Mouse (Mus musculus) Patski (cell line): Measurements from ENCODE around the gene Ipo4. TPM values are rescaled to one million over a fixed set of nuclear protein-coding genes. Genes with fewer than 3 reads are reported as not detected.

Experiments
- ATAC-seq: fragments of 100-300 bp; one replicate; pipeline ENCODE4 v1.8.0; 2021
- CTCF ChIA-PET: fragments of 350-600 bp; sonication (Branson Sonifier 250); formaldehyde crosslinking; loops from one replicate; lab custom pipeline; 2022; ENCODE audit warnings: inconsistent platforms; lab: Charles Lee
- POLR2A ChIA-PET: fragments of 350-600 bp; sonication (Branson Sonifier 250); formaldehyde crosslinking; loops from one replicate; lab custom pipeline; 2022; ENCODE audit warnings: antibody characterized with exemption, inconsistent platforms; lab: Charles Lee
- DNase-seq: peaks from one replicate; pipeline ENCODE4 v3.0.0-alpha.2; 2011; ENCODE audit warnings: low read depth, low spot score
- H3K27me3 ChIP-seq: fragments of 371-371 bp; one replicate; pipeline ENCODE4 v1.5.1; 2021
- CTCF ChIP-seq: fragments of 100-300 bp; IDR thresholded peaks from one replicate; pipeline ENCODE4 v1.5.1; 2021
- in situ Hi-C: fragments of 300-500 bp; cut with MboI; formaldehyde crosslinking; loops from 3 replicates; pipeline ENCODE4 v1.11.1; 2018; ENCODE audit warnings: low pct_unique_long_range_greater_than_20kb, mixed read lengths
- polyA plus RNA-seq: library from polyadenylated mRNA; unstranded; gene quantifications from one replicate; pipeline ENCODE4 v1.2.3, GENCODE M21; 2021

Gene Ipo4
- polyA plus RNA-seq, 1 experiment from 2014 or later, result 116 TPM

GRCm38 (mm10) chr14:55637795-55638194, 2.0 kb upstream of the Ipo4 start, which contains the start of gene Gm49378:
Gm49378 (minus strand) TSS chr14:55637895.
- no peaks in the 10 kb centered on the region for H3K27me3 ChIP-seq
- DNase-seq (no peak), ATAC-seq (no peak)
- ChIA-PET CTCF (no interaction called here), POLR2A (no interaction called here)
- in situ Hi-C loops, result no loop called here
- TF ChIP-seq CTCF, result no peak

- in situ Hi-C loops, result no loop called here
- peak; percentile 27 for ATAC-seq
- H3K27me3 ChIP-seq, result no peaks in the 10 kb centered on the region
- POLR2A ChIA-PET, result interaction anchor here (0.6 to 1.3 kb wide), 3 partner anchors 11 to 111 kb away, joined by 3 to 4 read pairs (median 4); partner anchors contain the start of gene Mdp1
- TF ChIP-seq CTCF, result no peak
- CTCF ChIA-PET, result interaction anchor here (0.9 kb wide), 1 partner anchor 9 kb away, joined by 3 read pairs; no protein-coding TSS in a partner anchor
- no peak for DNase-seq
These were observed 759 bp downstream of the Ipo4 start for GRCm38 (mm10) chr14:55634874-55635522.

- CTCF ChIA-PET, result interaction anchor here (1.0 kb wide), 1 partner anchor 8 kb away, joined by 3 read pairs; no protein-coding TSS in a partner anchor
- no peak for TF ChIP-seq CTCF
- no peak for ATAC-seq
- POLR2A ChIA-PET, result no interaction called here
- no peak for DNase-seq
- no peaks in the 10 kb centered on the region for H3K27me3 ChIP-seq
- in situ Hi-C loops, result no loop called here
These were observed 6.4 kb downstream of the Ipo4 start for GRCm38 (mm10) chr14:55629312-55629711.

GRCm38 (mm10) chr14:55628077-55628827, 7.5 kb downstream of the Ipo4 start:
- in situ Hi-C loops, result no loop called here
- ChIA-PET CTCF (interaction anchor here (1.1 kb wide), 1 partner anchor 38 kb away, joined by 3 read pairs; the partner anchor contains the start of gene Psme2), POLR2A (no interaction called here)
- no peaks in the 10 kb centered on the region for H3K27me3 ChIP-seq
- no peak for DNase-seq
- no peak for TF ChIP-seq CTCF
- ATAC-seq, result no peak

GRCm38 (mm10) chr14:55618486-55619195, 17.1 kb downstream of the Ipo4 start:
- in situ Hi-C loops, result loop anchor here (10.0 kb wide), 1 partner anchor 124 kb away; the partner anchor contains the start of gene Carmil3
- no peaks in the 10 kb centered on the region for H3K27me3 ChIP-seq
- ATAC-seq (no peak), DNase-seq (no peak)
- POLR2A ChIA-PET, result interaction anchor here (0.6 kb wide), 1 partner anchor 242 kb away, joined by 3 read pairs; no protein-coding TSS in a partner anchor
- TF ChIP-seq CTCF, result no peak
- CTCF ChIA-PET, result no interaction called here

- ChIA-PET POLR2A (no interaction called here), CTCF (no interaction called here)
- no peak for DNase-seq
- in situ Hi-C loops, result loop anchor here (10.0 kb wide), 1 partner anchor 123 kb away; the partner anchor contains the start of gene Carmil3
- no peak for ATAC-seq
- no peak for TF ChIP-seq CTCF
- no peaks in the 10 kb centered on the region for H3K27me3 ChIP-seq
These were observed 17.9 kb downstream of the Ipo4 start, which contains the start of gene Rec8 for GRCm38 (mm10) chr14:55617822-55618221. Rec8 (plus strand) TSS chr14:55618037.

GRCm38 (mm10) chr14:55616844-55617243, 18.9 kb downstream of the Ipo4 start:
- in situ Hi-C loops, result loop anchor here (10.0 kb wide), 1 partner anchor 122 kb away; the partner anchor contains the start of gene Carmil3
- no peak for TF ChIP-seq CTCF
- CTCF ChIA-PET, result no interaction called here
- H3K27me3 ChIP-seq, result no peaks in the 10 kb centered on the region
- DNase-seq, result no peak
- POLR2A ChIA-PET, result no interaction called here
- ATAC-seq, result no peak

GRCm38 (mm10) chr14:55615876-55616275, 19.9 kb downstream of the Ipo4 start:
- POLR2A ChIA-PET, result interaction anchor here (0.6 to 0.7 kb wide), 3 partner anchors 24 to 848 kb away, joined by 3 to 5 read pairs (median 3); no protein-coding TSS in a partner anchor
- in situ Hi-C loops, result loop anchor here (10.0 kb wide), 1 partner anchor 121 kb away; the partner anchor contains the start of gene Carmil3

GRCm38 (mm10) chr14:55614565-55615178, 21.1 kb downstream of the Ipo4 start:
- no peaks in the 10 kb centered on the region for H3K27me3 ChIP-seq
- in situ Hi-C loops, result loop anchor here (10.0 kb wide), 1 partner anchor 120 kb away; the partner anchor contains the start of gene Carmil3
- POLR2A ChIA-PET, result interaction anchor here (0.6 to 0.7 kb wide), 2 partner anchors 10 to 22 kb away, joined by 3 read pairs; no protein-coding TSS in a partner anchor
- CTCF ChIA-PET, result no interaction called here
- ATAC-seq, result no peak
- no peak for TF ChIP-seq CTCF
- no peak for DNase-seq

More at GRCm38 (mm10) chr14:55615876-55616275, 19.9 kb downstream of the Ipo4 start:
- no peaks in the 10 kb centered on the region for H3K27me3 ChIP-seq
- CTCF ChIA-PET, result no interaction called here
- no peak for TF ChIP-seq CTCF
- ATAC-seq (no peak), DNase-seq (no peak)
